17 mouse cellular contexts compared by ENCODE assay signal in the genomic region with DNA sequence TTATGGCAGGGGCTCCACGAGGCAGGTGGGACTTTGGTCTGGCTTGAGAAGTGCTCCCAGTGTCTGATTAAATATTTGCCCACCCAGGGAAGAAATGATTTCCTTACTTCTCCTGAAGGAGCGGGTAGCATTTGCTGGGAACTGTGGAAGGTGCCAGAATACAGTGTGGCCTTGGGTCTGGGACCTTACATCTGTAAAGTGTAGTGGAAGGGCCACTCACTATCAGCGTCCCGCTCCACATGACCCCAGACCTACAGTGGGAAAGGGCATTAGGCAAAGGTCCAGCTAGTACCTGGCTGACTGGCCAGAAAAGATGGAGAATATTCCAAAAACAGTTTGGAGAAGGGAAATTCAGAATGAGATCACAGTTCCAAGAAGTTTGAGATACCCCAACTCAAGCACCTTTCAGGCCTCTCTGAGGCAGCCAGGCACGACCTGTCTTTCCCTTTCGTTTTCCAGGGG. TPM values are rescaled to one million over a fixed set of nuclear protein-coding genes. Genes with fewer than 3 reads are reported as not detected.
DNase-seq lines count a peak whose midpoint lies in the region; ATAC-seq and TF ChIP-seq lines count a peak whose summit lies in the region.
"Had no signal": no experiment of that assay in that cellular context is flagged by ENCODE, and none has a peak within 500 bp of the region (broad histone marks: within the 10 kb centered on the region; RNA-seq: fewer than 3 reads in every experiment).

No protein-coding gene starts in this region.

- peaks cover 65% of the 10 kb centered on the region for H3K27me3 ChIP-seq in heart, adult 2 months (ENCODE audit: control insufficient read depth, insufficient read depth, low read length)
- H3K27me3 ChIP-seq in lung, embryonic 14.5 days (ENCODE audit: insufficient read depth, low read length), result peaks cover 93% of the 10 kb centered on the region
- peaks cover 90% of the 10 kb centered on the region for H3K27me3 ChIP-seq in embryonic facial prominence, embryonic 14.5 days (replicated peaks; ENCODE audit: control insufficient read depth, insufficient read depth, low read length)
- peaks cover 95% of the 10 kb centered on the region for H3K27me3 ChIP-seq in liver, postnatal 0 days (ENCODE audit: insufficient read depth, low read length)

- H3K4me1 ChIP-seq in heart, adult 2 months (ENCODE audit: control insufficient read depth, insufficient read depth, low read length), result 0 out of 2 replicates have a peak, but pooled peaks cover 1% of the 10 kb centered on the region
- no peaks in the 10 kb centered on the region for H3K4me1 ChIP-seq in lung, embryonic 14.5 days (ENCODE audit: insufficient read depth)
- H3K4me1 ChIP-seq in lung, adult 2 months (ENCODE audit: control insufficient read depth, insufficient read depth, low read length), result peaks cover 7% of the 10 kb centered on the region; the same call in 1 of the 2 replicates
- H3K4me1 ChIP-seq in embryonic facial prominence, embryonic 14.5 days (ENCODE audit: control insufficient read depth, insufficient read depth, low read length), result 0 out of 2 replicates have a peak, but pooled peaks cover 3% of the 10 kb centered on the region
- peaks cover 6% of the 10 kb centered on the region for H3K4me1 ChIP-seq in liver, postnatal 0 days (ENCODE audit: insufficient read depth)

- no peak for TF ChIP-seq CTCF in heart, adult 2 months (IDR thresholded peaks at IDR 0.05)
- no peak for TF ChIP-seq CTCF in lung, embryonic 14.5 days (IDR thresholded peaks at IDR 0.05; ENCODE audit: low read depth)
- no peak for TF ChIP-seq CTCF in lung, adult 2 months (IDR thresholded peaks at IDR 0.05; ENCODE audit: insufficient read depth, low read length)
- TF ChIP-seq CTCF in liver, postnatal 0 days (IDR thresholded peaks at IDR 0.05; ENCODE audit: low read depth), result no peak

- no peaks in the 10 kb centered on the region for H3K36me3 ChIP-seq in heart, adult 2 months (ENCODE audit: control insufficient read depth, insufficient read depth, low read length)
- H3K36me3 ChIP-seq in lung, embryonic 14.5 days (ENCODE audit: insufficient read depth), result no peaks in the 10 kb centered on the region
- H3K36me3 ChIP-seq in embryonic facial prominence, embryonic 14.5 days (ENCODE audit: control insufficient read depth, insufficient read depth, low read length), result 0 out of 2 replicates have a peak, but pooled peaks cover 7% of the 10 kb centered on the region
- H3K36me3 ChIP-seq in liver, postnatal 0 days (replicated peaks; ENCODE audit: insufficient read depth, low read length), result no peaks in the 10 kb centered on the region

- H3K9me3 ChIP-seq in lung, embryonic 14.5 days (ENCODE audit: low read depth, low read length), result no peaks in the 10 kb centered on the region
- H3K9me3 ChIP-seq in embryonic facial prominence, embryonic 14.5 days (ENCODE audit: control insufficient read depth, low read length), result no peaks in the 10 kb centered on the region
- no peaks in the 10 kb centered on the region for H3K9me3 ChIP-seq in liver, postnatal 0 days (ENCODE audit: low read length)

- no peak overlapping the region for H3K4me2 ChIP-seq in lung, embryonic 14.5 days
- peak overlapping the region; percentile 50 for H3K4me2 ChIP-seq in embryonic facial prominence, embryonic 14.5 days (ENCODE audit: low read depth, low read length)
- H3K4me2 ChIP-seq in liver, postnatal 0 days (ENCODE audit: low read depth, low read length), result peak overlapping the region; percentile 43

- H3K27ac ChIP-seq in heart, adult 2 months, result no peak overlapping the region
- H3K27ac ChIP-seq in lung, embryonic 14.5 days (ENCODE audit: low read depth), result no peak overlapping the region
- peak overlapping the region; percentile 91 for H3K27ac ChIP-seq in embryonic facial prominence, embryonic 14.5 days (replicated peaks; ENCODE audit: low read depth, low read length)
- H3K27ac ChIP-seq in liver, postnatal 0 days (ENCODE audit: low read depth), result no peak overlapping the region
- H3K27ac ChIP-seq: macrophage had no signal

- intact Hi-C loops in heart, adult 2 months (cut with DNase I), result no loop called here
- intact Hi-C loops in heart, postnatal 10 days (cut with DNase I), result no loop called here

- no peak for TF ChIP-seq POLR2A in heart, adult 2 months (IDR thresholded peaks at IDR 0.05; ENCODE audit: insufficient read depth, low read depth, low read length)
- no peak for TF ChIP-seq POLR2A in lung, adult 2 months (IDR thresholded peaks at IDR 0.05; ENCODE audit: borderline replicate concordance, extremely low read depth, low read depth, low read length)

- no peak overlapping the region for H3K9ac ChIP-seq in heart, adult 2 months (ENCODE audit: low read depth, low read length)
- no peak overlapping the region for H3K9ac ChIP-seq in lung, embryonic 14.5 days
- peak overlapping the region; percentile 65 for H3K9ac ChIP-seq in embryonic facial prominence, embryonic 14.5 days (ENCODE audit: low read depth, low read length)
- no peak overlapping the region for H3K9ac ChIP-seq in liver, postnatal 0 days (replicated peaks)

- H3K79me2 ChIP-seq in heart, adult 2 months (replicated peaks; ENCODE audit: control insufficient read depth, insufficient read depth, low read length), result no peaks in the 10 kb centered on the region

- 10% methylated on average over 6 of the region's 6 CpGs for WGBS in heart, adult 2 months
- 2% methylated on average over 6 of the region's 6 CpGs for WGBS in lung, embryonic 14.5 days
- WGBS in lung, adult 2 months, result 13% methylated on average over 6 of the region's 6 CpGs
- 5% methylated on average over 6 of the region's 6 CpGs for WGBS in embryonic facial prominence, embryonic 14.5 days
- WGBS in liver, postnatal 0 days (ENCODE audit: insufficient replicate concordance), result 8% methylated on average over 6 of the region's 6 CpGs

- no peak for DNase-seq in heart, adult 2 months
- no peak for DNase-seq in heart, postnatal 10 days
- peak; percentile 22 for DNase-seq in lung, embryonic 14.5 days
- DNase-seq in lung, adult 2 months, result no peak
- no peak for DNase-seq in embryonic facial prominence, embryonic 14.5 days (ENCODE audit: low spot score)
- no peak for DNase-seq in liver, postnatal 0 days
- no peak for DNase-seq in left cerebral cortex, adult 11 months (ENCODE audit: low spot score)
- DNase-seq in cerebellum, adult 8-10 months, result no peak
- DNase-seq: adrenal gland, postnatal 14 days; B cell, adult 2 months; cerebellum, adult 18-20 months; kidney, adult 2 months; right cerebral cortex, adult 18-20 months had no signal

- H3K4me3 ChIP-seq in heart, adult 2 months, result 0 out of 2 replicates have a peak overlapping the region, but pooled peaks have one; percentile 21
- no peak overlapping the region for H3K4me3 ChIP-seq in lung, embryonic 14.5 days (ENCODE audit: low read depth, low read length)
- H3K4me3 ChIP-seq in lung, adult 2 months (replicated peaks; ENCODE audit: extremely low read depth, low read depth, low read length), result no peak overlapping the region
- H3K4me3 ChIP-seq in embryonic facial prominence, embryonic 14.5 days (ENCODE audit: low read depth, low read length), result peak overlapping the region; percentile 56
- H3K4me3 ChIP-seq in liver, postnatal 0 days (ENCODE audit: low read depth, low read length), result peak overlapping the region; percentile 32

- no peak for ATAC-seq in lung, embryonic 14.5 days (ENCODE audit: insufficient read depth)
- no peak for ATAC-seq in embryonic facial prominence, embryonic 14.5 days (ENCODE audit: low read depth)
- ATAC-seq in liver, postnatal 0 days, result no peak
- ATAC-seq: Patski had no signal

- TF ChIP-seq EP300 in heart, adult 2 months (IDR thresholded peaks at IDR 0.05; ENCODE audit: insufficient read depth, low read depth, low read length), result no peak
- TF ChIP-seq EP300 in liver, postnatal 0 days (IDR thresholded peaks at IDR 0.05; ENCODE audit: low read depth), result no peak

RNA-seq across cellular contexts. Expression of gene Pitx1, which starts 8.3 kb away (rescaled TPM):
- not detected for total RNA-seq in heart, adult 2 months (2021)
- 0.06 TPM in 1 of 2 replicates, not detected in the other for polyA plus RNA-seq in heart, adult 2 months (2012; rRNA removed)
- total RNA-seq in heart, postnatal 10 days (2021), result not detected
- polyA plus RNA-seq in lung, embryonic 14.5 days (2014; fragmentation: Nextera tagmentation; extraction: Ambion mirVana), result 0.28 TPM in 1 of 2 replicates, not detected in the other
- polyA plus RNA-seq in lung, adult 2 months (2012; rRNA removed), result 0.14 and 26.6 TPM in 2 replicates
- polyA plus RNA-seq in embryonic facial prominence, embryonic 14.5 days (2014; fragmentation: Nextera tagmentation; extraction: Ambion mirVana), result 39.7 and 44.9 TPM in 2 replicates
- not detected in 2 replicates for polyA plus RNA-seq in liver, postnatal 0 days (2015; fragmentation: Nextera tagmentation; extraction: Ambion mirVana)
- total RNA-seq: adrenal gland, postnatal 14 days; left cerebral cortex, adult 8-10 months had no signal
- polyA plus RNA-seq: gonadal fat pad, adult 2 months; macrophage; Patski had no signal

RNA-seq across cellular contexts. Expression of gene Catsper3, which starts 43.3 kb away (rescaled TPM):
- total RNA-seq in heart, adult 2 months (2021), result under 1 TPM in 1 of 2 experiments, not detected in 1; 0.23 TPM
- 0.12 TPM in 1 of 2 replicates, not detected in the other for polyA plus RNA-seq in heart, adult 2 months (2012; rRNA removed)
- under 1 TPM in 1 of 2 experiments, not detected in 1; 0.26 TPM for total RNA-seq in heart, postnatal 10 days (2021)
- polyA plus RNA-seq in lung, embryonic 14.5 days (2014; fragmentation: Nextera tagmentation; extraction: Ambion mirVana), result 0.18 TPM in 1 of 2 replicates, not detected in the other
- polyA plus RNA-seq in lung, adult 2 months (2012; rRNA removed), result 0.19 TPM in 1 of 2 replicates, not detected in the other
- polyA plus RNA-seq in embryonic facial prominence, embryonic 14.5 days (2014; fragmentation: Nextera tagmentation; extraction: Ambion mirVana), result not detected in 2 replicates
- 0.13 TPM in 2 replicates for polyA plus RNA-seq in liver, postnatal 0 days (2015; fragmentation: Nextera tagmentation; extraction: Ambion mirVana)
- total RNA-seq: adrenal gland, postnatal 14 days had no signal
- polyA plus RNA-seq: macrophage had no signal

Comparison
In these comparisons a context has a peak if more than half of its experiments do, and no peak if none do; other contexts are left out.
1. H3K4me3 ChIP-seq: peak in heart, adult 2 months (single experiment), embryonic facial prominence, embryonic 14.5 days (single experiment) and liver, postnatal 0 days (single experiment); none in lung, embryonic 14.5 days (single experiment) and lung, adult 2 months (single experiment).